Mouse (Mus musculus) forebrain, embryonic 11.5 days (tissue): ENCODE results near the gene Atg4b. TPM values are rescaled to one million over a fixed set of nuclear protein-coding genes. Genes with fewer than 3 reads are reported as not detected.

Experiments used
- polyA plus RNA-seq: library from polyadenylated mRNA; unstranded; fragments of >200 nt; fragmentation: Nextera tagmentation; extraction: Ambion mirVana; gene quantifications from 2 replicates; pipeline ENCODE4 v1.2.1, GENCODE M21; 2014

Gene Atg4b
- polyA plus RNA-seq, 1 experiment from 2014 or later = 93.3 TPM

Other genes with a start within 250 kb of the Atg4b start
- gene Farp2, start 239.4 kb upstream of the Atg4b start, polyA plus RNA-seq = 4.4 and 4.5 TPM in 2 replicates
- 186 and 206 TPM in 2 replicates for gene Stk25, start 92.8 kb upstream of the Atg4b start, polyA plus RNA-seq
- gene Bok, start 65.8 kb upstream of the Atg4b start, polyA plus RNA-seq = 44.0 and 48.6 TPM in 2 replicates
- 36.5 and 37.1 TPM in 2 replicates for gene Thap4, start 3.4 kb downstream of the Atg4b start, polyA plus RNA-seq
- gene Dtymk, start 50.4 kb downstream of the Atg4b start, polyA plus RNA-seq = 267 and 282 TPM in 2 replicates
- 22.9 and 24.9 TPM in 2 replicates for gene Ing5, start 52.5 kb downstream of the Atg4b start, polyA plus RNA-seq
- 11.5 and 12.5 TPM in 2 replicates for gene D2hgdh, start 73.4 kb downstream of the Atg4b start, polyA plus RNA-seq
- not detected in 2 replicates for gene Gal3st2, start 109.8 kb downstream of the Atg4b start, polyA plus RNA-seq
- gene Gal3st2b, start 166.8 kb downstream of the Atg4b start, polyA plus RNA-seq = not detected in 2 replicates
- gene Gal3st2c, start 239.0 kb downstream of the Atg4b start, polyA plus RNA-seq = not detected in 2 replicates